In the genomic region with DNA sequence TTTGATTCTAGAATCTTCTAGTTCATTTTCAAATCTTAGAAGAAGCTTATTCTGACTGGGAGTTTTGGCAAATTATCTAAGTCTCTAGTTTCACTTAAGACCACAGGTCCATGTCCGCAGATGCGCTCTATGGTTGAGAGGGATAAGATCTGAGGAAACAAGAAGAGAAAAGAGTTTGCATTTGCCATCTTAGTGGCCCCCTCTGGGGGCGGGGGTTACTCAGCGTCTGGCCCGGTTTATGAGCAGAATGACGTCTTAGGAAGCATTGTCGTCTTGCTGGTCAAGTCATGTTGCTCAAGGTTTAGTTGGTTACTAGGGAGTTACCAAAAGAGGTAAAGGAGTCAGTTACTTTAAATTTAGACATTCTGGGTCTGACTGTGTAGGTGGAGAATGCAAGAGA, we compare ENCODE assay signal across 23 mouse cellular contexts.
"Had no signal": no experiment of that assay in that cellular context is flagged by ENCODE, and none has a peak within 500 bp of the region (broad histone marks: within the 10 kb centered on the region; RNA-seq: fewer than 3 reads in every experiment).

No protein-coding gene starts in this region.

- H3K27me3 ChIP-seq: heart, embryonic 12.5 days; hindbrain, embryonic 12.5 days; intestine, embryonic 15.5 days; liver, embryonic 13.5 days; liver, embryonic 15.5 days had no signal

- H3K27ac ChIP-seq: heart, embryonic 10.5 days; hindbrain, embryonic 12.5 days; hindbrain, embryonic 14.5 days; intestine, embryonic 15.5 days; layer of hippocampus, adult 2 months; limb, embryonic 13.5 days; limb, embryonic 15.5 days; liver, embryonic 13.5 days; liver, embryonic 15.5 days had no signal

- H3K4me2 ChIP-seq: heart, embryonic 12.5 days; hindbrain, embryonic 12.5 days; hindbrain, embryonic 14.5 days; intestine, embryonic 15.5 days; limb, embryonic 13.5 days; limb, embryonic 15.5 days; liver, embryonic 11.5 days; liver, embryonic 13.5 days; liver, embryonic 15.5 days had no signal

- H3K9me3 ChIP-seq: heart, embryonic 10.5 days; heart, embryonic 12.5 days; hindbrain, embryonic 12.5 days; intestine, embryonic 15.5 days; limb, embryonic 13.5 days; limb, embryonic 15.5 days; liver, embryonic 13.5 days; liver, embryonic 15.5 days had no signal

- H3K9ac ChIP-seq: heart, embryonic 12.5 days; hindbrain, embryonic 12.5 days; hindbrain, embryonic 14.5 days; intestine, embryonic 15.5 days; limb, embryonic 13.5 days; limb, embryonic 15.5 days; liver, embryonic 13.5 days; liver, embryonic 15.5 days; liver, postnatal 0 days had no signal

- H3K4me3 ChIP-seq: heart, embryonic 10.5 days; heart, embryonic 12.5 days; hindbrain, embryonic 12.5 days; intestine, embryonic 15.5 days; layer of hippocampus, adult 2 months; limb, embryonic 13.5 days; limb, embryonic 15.5 days; liver, embryonic 13.5 days; liver, embryonic 15.5 days had no signal

- H3K36me3 ChIP-seq: heart, embryonic 10.5 days; heart, embryonic 12.5 days; hindbrain, embryonic 12.5 days; intestine, embryonic 15.5 days; limb, embryonic 13.5 days; limb, embryonic 15.5 days; liver, embryonic 13.5 days; liver, embryonic 15.5 days had no signal

- H3K4me1 ChIP-seq: hindbrain, embryonic 12.5 days; intestine, embryonic 15.5 days had no signal

- DNase-seq: gastrocnemius, postnatal 14 days; gastrocnemius, postnatal 36 days; heart, adult 18-20 months; heart, postnatal 10 days; heart, postnatal 36 days; kidney, adult 18-20 months; kidney, adult 8-10 months; kidney, postnatal 10 days; kidney, postnatal 25 days; kidney, postnatal 4 days; left cerebral cortex, postnatal 4 days; liver, embryonic 13.5 days; liver, postnatal 0 days had no signal
